Mouse (Mus musculus): ENCODE results near the gene Jazf1.

- TF ChIP-seq CTCF (IDR thresholded peaks at IDR 0.05; ENCODE audit: borderline replicate concordance, control insufficient read depth, extremely low read depth, insufficient read depth, low read length, poor library complexity) = no peak
- no peak for TF ChIP-seq POLR2A (IDR thresholded peaks at IDR 0.05; ENCODE audit: control insufficient read depth, extremely low read depth, insufficient read depth, low read length, poor library complexity)
These were observed 232.1 kb downstream of the Jazf1 start for GRCm38 (mm10) chr6:52836201-52836950.
